Mouse (Mus musculus) hindbrain, embryonic 16.5 days (tissue): Measurements from ENCODE around the gene Dlx5. TPM values are rescaled to one million over a fixed set of nuclear protein-coding genes. Genes with fewer than 3 reads are reported as not detected.

Experiments
- ATAC-seq: fragments of 200-750 bp; cut with Nextera tagmentation; 2 replicates; pipeline ENCODE4 v1.8.0; 2017; ENCODE audit warnings: moderate TSS enrichment, moderate library complexity
- H3K27ac ChIP-seq: fragments of 300-500 bp; sonication (generic); 2 replicates; pipeline ENCODE4 v1.5.1; 2014; ENCODE audit warnings: low read depth, mild to moderate bottlenecking, control low read depth, low read length, moderate library complexity
- H3K27me3 ChIP-seq: fragments of 300-500 bp; sonication (generic); replicated peaks from 2 replicates; pipeline ENCODE4 v1.6.1; 2014; ENCODE audit warnings: low read length; ENCODE audit not compliant: control insufficient read depth, insufficient read depth
- H3K36me3 ChIP-seq: fragments of 300-500 bp; sonication (generic); 2 replicates; pipeline ENCODE4 v1.6.1; 2014; ENCODE audit warnings: mild to moderate bottlenecking, low read length, moderate library complexity, mixed read lengths; ENCODE audit not compliant: control insufficient read depth, insufficient read depth
- H3K4me1 ChIP-seq: fragments of 300-500 bp; sonication (generic); 2 replicates; pipeline ENCODE4 v1.6.1; 2014; ENCODE audit warnings: low read depth, low read length; ENCODE audit not compliant: control insufficient read depth, insufficient read depth
- H3K4me2 ChIP-seq: fragments of 300-500 bp; sonication (generic); 2 replicates; pipeline ENCODE4 v1.6.1; 2014; ENCODE audit warnings: mild to moderate bottlenecking, low read length, control low read depth, moderate library complexity
- H3K4me3 ChIP-seq: fragments of 300-500 bp; sonication (generic); 2 replicates; pipeline ENCODE4 v1.5.1; 2014; ENCODE audit warnings: mild to moderate bottlenecking, low read length, control low read depth, moderate library complexity
- H3K9ac ChIP-seq: fragments of 300-500 bp; sonication (generic); 2 replicates; pipeline ENCODE4 v1.6.1; 2014; ENCODE audit warnings: low read depth, mild to moderate bottlenecking, control low read depth, low read length, moderate library complexity
- H3K9me3 ChIP-seq: fragments of 300-500 bp; sonication (generic); 2 replicates; pipeline ENCODE4 v1.6.1; 2014; ENCODE audit warnings: mild to moderate bottlenecking, low read length, moderate library complexity; ENCODE audit not compliant: control insufficient read depth
- WGBS: fragments of 180-500 bp; shearing (Covaris S2); extraction: QIAGEN DNeasy Blood & Tissue Kit; methylation state at CpG from one replicate; pipeline ENCODE4 v1.1.7; 2014; 5-methylcytosine and 5-hydroxymethylcytosine counted together
- polyA plus RNA-seq: library from polyadenylated mRNA; unstranded; fragments of >200 nt; fragmentation: Nextera tagmentation; extraction: Ambion mirVana; gene quantifications from 2 replicates; pipeline ENCODE4 v1.2.1, GENCODE M21; 2015

The Dlx5 gene
- polyA plus RNA-seq, 1 experiment from 2014 or later: not detected

DNA sequence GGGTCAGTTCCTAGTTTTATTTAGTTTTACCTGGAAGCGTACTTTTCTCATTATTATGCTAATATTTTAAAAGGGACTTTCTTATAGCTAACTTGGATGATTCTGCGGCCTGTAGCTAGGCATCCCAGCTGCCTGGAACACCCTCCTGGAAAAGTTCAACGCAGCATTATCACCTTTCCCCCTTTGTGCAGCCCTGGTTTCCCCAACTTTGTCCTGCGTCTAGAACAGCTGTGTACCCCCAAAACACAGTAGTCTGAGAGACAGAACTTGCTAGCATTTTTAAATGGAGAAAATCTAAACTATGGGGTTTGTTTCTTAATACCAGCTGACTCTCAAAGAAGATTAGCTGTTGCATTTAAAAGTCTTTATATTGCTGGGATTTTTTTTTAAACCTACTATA lies 33.3 kb downstream of the Dlx5 start:
- WGBS: 7% methylated on average over 4 of the region's 4 CpGs
- H3K4me2 ChIP-seq: no peak overlapping the region
- H3K9ac ChIP-seq: no peak overlapping the region
- no peaks in the 10 kb centered on the region for H3K36me3 ChIP-seq
- H3K9me3 ChIP-seq: no peaks in the 10 kb centered on the region
- no peak overlapping the region for H3K27ac ChIP-seq
- H3K4me1 ChIP-seq: no peaks in the 10 kb centered on the region
- H3K27me3 ChIP-seq: peaks cover 49% of the 10 kb centered on the region
- ATAC-seq: no peak
- no peak overlapping the region for H3K4me3 ChIP-seq

DNA sequence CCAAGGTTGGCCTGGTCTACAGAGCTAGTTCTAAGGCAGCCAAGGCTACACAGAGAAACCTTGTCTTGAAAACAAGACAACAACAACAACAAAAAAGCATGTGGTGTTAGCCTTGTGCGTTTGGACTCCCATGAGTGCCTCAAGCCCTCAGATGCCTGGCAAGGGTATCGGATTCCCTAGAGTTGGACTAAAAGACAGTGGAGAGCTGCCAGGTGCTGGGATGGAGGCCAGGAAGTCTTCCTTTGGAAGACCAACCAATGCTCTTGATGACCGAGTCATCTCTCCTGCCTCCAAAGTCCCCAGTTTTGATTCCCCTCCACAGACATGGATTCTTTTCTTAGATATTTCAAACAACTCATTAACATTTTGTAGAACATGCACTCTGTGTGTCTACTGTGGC lies 48.6 kb downstream of the Dlx5 start:
- ATAC-seq: no peak
- 85% methylated on average over 3 of the region's 3 CpGs for WGBS

DNA sequence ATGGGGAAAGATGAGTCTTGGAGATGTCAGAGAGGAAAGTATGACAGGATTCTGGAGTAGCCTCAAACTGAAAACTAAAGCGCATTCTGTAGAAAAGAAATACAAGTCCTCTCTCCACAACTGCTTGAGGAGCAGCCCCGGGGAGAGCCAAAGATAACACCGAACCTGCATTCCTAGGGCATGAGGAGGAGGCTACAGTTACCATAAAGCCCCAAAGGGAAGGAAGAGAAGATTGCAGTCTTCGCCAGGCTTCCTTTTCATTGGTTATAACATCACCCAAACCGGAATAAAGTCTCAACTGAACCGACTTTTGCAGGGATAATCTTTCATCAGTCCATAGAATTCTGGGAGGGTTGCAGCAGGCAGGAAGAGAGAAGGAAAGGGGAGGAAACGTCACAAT lies 51.4 kb downstream of the Dlx5 start:
- no peak overlapping the region for H3K4me3 ChIP-seq
- H3K9me3 ChIP-seq: no peaks in the 10 kb centered on the region
- H3K27ac ChIP-seq: no peak overlapping the region
- H3K4me2 ChIP-seq: no peak overlapping the region
- H3K9ac ChIP-seq: no peak overlapping the region
- no peak for ATAC-seq
- 83% methylated on average over 7 of the region's 7 CpGs for WGBS
- H3K36me3 ChIP-seq: no peaks in the 10 kb centered on the region
- no peaks in the 10 kb centered on the region for H3K27me3 ChIP-seq
- H3K4me1 ChIP-seq: no peaks in the 10 kb centered on the region

More for the DNA sequence above, 48.6 kb downstream of the Dlx5 start:
- Histone ChIP-seq H3K4me2 (no peak overlapping the region), H3K27ac (no peak overlapping the region), H3K4me3 (no peak overlapping the region), H3K27me3 (no peaks in the 10 kb centered on the region), H3K36me3 (no peaks in the 10 kb centered on the region), H3K4me1 (no peaks in the 10 kb centered on the region), H3K9ac (no peak overlapping the region), H3K9me3 (no peaks in the 10 kb centered on the region)

Other genes starting within 250 kb of the Dlx5 start
- 0.45 TPM in 1 of 2 replicates, not detected in the other for gene Dlx6, start 18.8 kb downstream of the Dlx5 start, polyA plus RNA-seq
- gene Sdhaf3, start 73.9 kb upstream of the Dlx5 start, polyA plus RNA-seq: 6.3 and 6.9 TPM in 2 replicates